Mouse (Mus musculus) spleen, adult 18-20 months (tissue): Measurements from ENCODE around the gene Adamts4.
A peak's percentile ranks its signal among the peaks of the same experiment; 100 is the strongest.

Experiments
- DNase-seq, 2 experiments: peaks; one replicate each; pipeline ENCODE4 v3.0.0; 2022; ENCODE audit warnings: mixed read lengths in 2 of 2

Gene Adamts4

GRCm38 (mm10) chr1:171256937-171257548, 6.8 kb downstream of the Adamts4 start:
- DNase-seq: peak in 1 of 2 experiments; percentile 56

DNA sequence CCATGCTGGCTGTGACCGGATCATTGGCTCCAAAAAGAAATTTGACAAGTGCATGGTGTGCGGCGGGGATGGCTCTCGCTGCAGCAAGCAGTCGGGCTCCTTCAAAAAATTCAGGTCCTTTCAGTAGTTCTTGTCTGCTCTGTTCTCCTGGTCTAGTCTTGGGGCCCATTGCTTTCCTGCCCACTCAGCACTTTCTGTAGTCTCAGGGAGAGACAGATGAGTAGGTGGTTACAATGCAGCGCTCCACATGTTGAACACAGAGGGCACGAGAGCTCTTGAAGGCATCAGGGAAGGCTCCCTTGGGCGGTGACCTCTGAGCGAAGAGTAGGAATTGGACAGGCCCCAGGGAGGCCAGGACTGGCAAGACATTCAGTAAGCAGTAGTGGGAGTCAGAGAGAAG, 7.6 kb downstream of the Adamts4 start:
- DNase-seq: no peak

DNA sequence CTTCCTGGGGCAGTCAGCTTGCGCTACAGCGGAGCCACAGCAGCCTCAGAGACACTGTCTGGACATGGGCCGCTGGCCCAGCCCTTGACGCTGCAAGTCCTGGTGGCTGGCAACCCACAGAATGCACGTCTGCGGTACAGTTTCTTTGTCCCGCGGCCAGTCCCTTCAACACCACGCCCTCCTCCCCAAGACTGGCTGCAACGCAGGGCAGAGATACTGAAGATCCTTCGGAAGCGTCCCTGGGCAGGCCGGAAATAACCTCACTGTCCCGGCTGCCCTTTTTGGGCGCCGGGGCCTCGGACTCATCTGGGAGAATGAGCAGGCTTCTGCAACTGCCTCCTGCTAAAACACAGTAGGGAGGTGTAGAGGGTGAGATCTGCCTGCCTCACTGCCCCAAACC, 8.7 kb downstream of the Adamts4 start:
- DNase-seq: no peak

- no peak for DNase-seq
Measured at GRCm38 (mm10) chr1:171260316-171260715, 10.1 kb downstream of the Adamts4 start.

DNA sequence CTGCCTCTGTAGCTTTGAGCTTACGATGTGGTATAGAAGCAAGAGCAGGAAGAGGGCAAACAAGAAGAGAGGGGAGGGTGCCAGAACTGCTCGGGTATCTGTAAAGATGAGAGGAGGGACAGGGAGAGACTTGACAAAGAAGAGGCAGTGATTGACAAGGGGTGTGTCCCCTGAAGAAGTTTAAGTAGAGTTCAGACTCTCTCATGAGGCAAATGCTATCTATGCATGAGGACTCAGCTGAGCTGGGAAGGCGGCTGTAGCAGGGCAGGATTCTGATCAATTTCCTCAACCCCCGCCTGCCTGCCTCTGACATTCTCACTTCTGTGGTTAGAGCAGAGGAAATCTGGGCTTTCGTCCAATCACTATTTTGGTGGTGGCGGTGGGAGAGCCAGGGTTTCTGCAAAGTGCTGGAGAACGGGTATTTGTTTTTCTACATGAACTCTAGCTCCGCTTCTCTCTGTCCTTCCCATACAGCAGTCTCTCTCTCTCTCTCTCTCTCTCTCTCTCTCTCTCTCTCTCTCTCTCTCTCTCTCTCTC, 12.4 kb downstream of the Adamts4 start:
- no peak for DNase-seq

DNA sequence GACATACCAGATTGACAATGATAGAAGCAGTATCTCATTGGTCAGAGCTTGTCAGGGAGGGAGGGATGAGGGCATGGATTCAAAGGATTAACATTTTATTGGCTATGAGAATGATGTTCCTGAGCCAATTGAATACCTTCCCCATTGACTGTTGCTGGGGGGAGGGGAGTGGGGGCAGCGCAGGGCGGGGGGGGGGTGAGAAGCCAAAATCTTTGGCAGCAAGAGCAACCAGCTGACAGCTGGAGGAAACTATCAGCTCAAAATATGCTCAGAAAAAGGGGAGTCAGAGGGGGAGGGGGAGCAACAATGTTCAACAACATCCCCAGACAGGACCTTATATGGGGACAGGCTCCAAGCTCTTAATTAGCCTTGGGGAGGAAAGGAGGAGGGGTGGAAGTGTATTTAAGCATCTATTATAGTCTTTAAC, 13.0 kb downstream of the Adamts4 start:
- no peak for DNase-seq

GRCm38 (mm10) chr1:171263666-171264461, 13.6 kb downstream of the Adamts4 start:
- DNase-seq: no peak

GRCm38 (mm10) chr1:171265971-171266744, 15.9 kb downstream of the Adamts4 start:
- DNase-seq: no peak

- DNase-seq: no peak
Measured at GRCm38 (mm10) chr1:171268341-171268740, 18.1 kb downstream of the Adamts4 start.

DNA sequence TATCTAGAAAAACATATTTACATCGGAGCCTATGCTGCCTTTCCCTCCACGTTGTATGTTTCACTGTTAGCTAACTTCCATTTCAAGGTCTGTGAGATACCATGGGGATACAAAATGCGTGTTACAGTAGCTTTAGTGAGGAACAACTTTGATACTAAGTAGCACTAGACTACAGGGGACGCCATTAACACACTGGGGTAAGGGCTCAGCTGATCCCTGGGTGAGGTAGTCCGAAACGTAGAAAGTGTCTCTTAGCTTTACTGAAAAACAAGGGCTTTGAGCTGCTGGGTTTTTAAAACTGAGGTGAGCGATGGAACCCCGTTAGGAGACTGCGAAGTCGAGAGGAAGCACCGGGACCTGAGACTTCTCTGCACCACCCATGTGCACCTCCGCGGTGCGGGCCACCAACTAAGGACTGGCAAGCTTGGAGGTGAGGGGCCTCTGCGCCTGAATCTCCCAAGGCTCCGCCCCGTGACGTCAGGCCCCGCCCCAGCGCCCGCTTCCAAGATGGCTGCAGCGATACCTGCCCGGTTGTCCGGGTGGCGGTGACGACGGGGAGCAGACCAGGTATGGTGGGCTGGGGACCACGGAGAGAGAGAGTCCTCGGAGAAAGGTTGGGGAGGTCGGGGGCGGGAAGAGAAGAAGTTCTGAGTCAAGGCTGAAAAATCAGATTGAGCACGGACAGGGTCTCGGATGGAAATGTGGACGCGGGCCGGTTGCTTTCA, 19.8 kb downstream of the Adamts4 start, which contains the start of gene B4galt3:
B4galt3 (plus strand) TSS at position 481 of the 725 bp plus-strand sequence.
- peak; percentile 94 to 99 for DNase-seq

- DNase-seq: no peak
Measured at GRCm38 (mm10) chr1:171270573-171270900, 20.3 kb downstream of the Adamts4 start.

DNA sequence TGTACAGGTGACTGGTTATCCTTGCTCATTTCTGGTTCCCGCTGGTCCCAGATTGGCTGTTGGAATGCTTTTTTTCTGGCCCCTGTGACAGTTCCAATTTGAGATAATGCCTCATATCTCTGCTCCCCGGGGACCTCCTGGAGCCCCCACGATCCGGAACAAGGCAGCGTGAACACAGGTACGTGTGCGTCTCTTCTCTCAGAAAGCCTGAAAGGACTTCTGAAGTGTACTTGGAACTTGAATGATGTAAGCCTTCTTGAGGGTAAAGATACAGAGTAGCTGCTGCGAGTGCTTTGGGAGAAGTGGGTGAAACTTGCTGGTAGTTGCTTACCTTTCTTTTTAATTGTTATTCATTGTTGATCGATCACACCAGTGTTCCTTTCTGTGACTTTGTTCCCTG, 21.0 kb downstream of the Adamts4 start:
- DNase-seq: no peak

- DNase-seq: no peak
Measured at GRCm38 (mm10) chr1:171271622-171272021, 21.4 kb downstream of the Adamts4 start.

GRCm38 (mm10) chr1:171272086-171272485, 21.9 kb downstream of the Adamts4 start:
- DNase-seq: no peak

GRCm38 (mm10) chr1:171274171-171274570, 23.9 kb downstream of the Adamts4 start:
- no peak for DNase-seq

DNA sequence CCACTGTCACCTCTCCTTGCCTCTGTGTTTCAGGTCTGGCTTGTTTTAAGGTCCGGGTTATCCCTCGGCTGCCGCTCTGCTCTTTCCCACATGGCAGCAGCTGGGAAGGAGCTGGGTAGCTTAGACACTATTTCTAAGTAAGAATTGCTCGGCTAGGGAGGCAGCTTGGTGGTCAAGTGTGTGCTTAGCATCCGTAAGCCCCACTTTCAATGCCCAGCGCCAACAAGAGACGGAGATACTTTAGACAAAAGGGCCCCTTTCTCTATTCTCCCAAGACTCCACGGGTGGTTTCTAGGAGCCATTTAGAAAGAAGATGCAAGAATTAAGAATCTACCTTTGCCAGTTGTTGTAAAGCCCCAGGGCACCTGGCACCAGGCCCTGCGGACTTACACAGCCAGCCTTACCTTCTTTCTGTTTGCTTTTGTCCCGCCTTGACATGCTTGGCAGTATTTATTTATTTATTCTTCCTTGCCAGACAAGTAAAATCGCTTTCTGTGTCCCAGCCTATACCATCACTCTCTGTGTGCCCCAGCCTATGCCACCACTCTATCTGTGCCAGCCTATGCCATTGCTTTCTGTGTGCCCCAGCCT, 25.0 kb downstream of the Adamts4 start:
- no peak for DNase-seq

GRCm38 (mm10) chr1:171276110-171276748, 26.0 kb downstream of the Adamts4 start:
- no peak for DNase-seq

DNA sequence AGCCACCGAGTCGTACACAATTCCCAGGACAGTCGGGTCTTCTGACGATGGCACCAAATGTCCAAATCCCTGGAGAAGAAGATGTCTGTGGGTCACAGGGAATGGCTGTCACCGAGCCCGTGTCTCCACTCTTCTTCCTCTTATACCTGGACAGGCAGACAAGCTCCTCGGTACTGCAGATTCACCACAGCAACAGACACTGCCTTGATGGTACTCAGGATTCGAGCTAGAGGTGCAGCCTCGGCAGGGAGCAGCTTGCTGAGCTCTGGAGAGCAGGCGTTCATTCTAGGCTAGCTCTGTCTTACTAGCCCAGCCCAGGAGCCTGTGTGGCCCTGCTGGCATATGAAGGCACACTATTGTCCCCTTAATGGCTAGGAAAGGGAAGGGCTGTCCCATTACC, 27.5 kb downstream of the Adamts4 start:
- DNase-seq: no peak

GRCm38 (mm10) chr1:171278436-171278835, 28.2 kb downstream of the Adamts4 start:
- DNase-seq: no peak

GRCm38 (mm10) chr1:171279012-171279705, 28.9 kb downstream of the Adamts4 start:
- DNase-seq: no peak

DNA sequence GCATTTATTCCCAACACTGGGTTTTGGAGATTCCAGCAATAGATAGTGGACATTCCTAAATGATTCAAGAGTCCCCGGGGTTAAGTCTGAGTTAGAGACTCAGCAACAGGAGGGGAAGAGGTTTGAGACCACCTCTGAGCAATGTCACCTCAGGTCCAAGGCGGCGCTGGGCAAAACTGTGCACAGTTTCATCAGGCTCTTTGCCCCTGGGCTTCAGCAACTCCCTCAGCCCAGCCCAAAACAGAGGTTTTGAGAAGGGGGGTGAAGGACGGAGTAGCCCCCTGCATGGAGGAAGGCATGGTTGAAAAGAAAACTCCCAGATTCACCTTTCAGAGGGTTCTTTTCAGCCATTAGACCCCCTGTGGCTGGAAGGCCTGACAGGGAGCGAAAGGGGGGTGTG, 29.5 kb downstream of the Adamts4 start:
- DNase-seq: no peak
